Mouse (Mus musculus) layer of hippocampus, adult 8-10 months (tissue): ENCODE measurements at regions not wholly inside any gene's neighbourhood (a gene's known extent, or its start where the extent isn't known, plus 50 kb on each side); places are given as distances from the start of the nearest gene placed in this dataset.

ENCODE experiments used
- DNase-seq, 2 experiments: peaks; one replicate each; pipeline ENCODE4 v3.0.0; 2022; ENCODE audit warnings: low spot score in 2 of 2

DNA sequence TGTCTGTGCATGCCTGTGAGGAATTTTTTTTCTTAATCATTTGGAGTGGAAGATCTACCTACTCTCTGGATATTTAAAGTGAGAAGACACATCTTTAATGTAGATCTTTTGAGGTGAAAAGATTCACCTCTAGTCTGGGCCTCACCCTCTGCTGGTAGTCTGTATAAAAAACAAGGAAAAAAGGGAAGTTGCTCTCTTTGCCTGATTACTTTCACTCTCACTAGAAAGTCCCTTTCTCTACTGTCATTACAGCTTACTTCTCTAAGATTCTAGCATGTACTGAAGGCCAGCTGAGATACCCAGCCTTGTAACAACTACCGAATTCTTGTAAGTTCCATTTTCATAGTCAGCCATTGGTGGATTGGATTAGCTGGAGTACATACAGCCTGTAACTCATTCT, 3791.9 kb downstream of the 9330182O14Rik start:
- no peak for DNase-seq

GRCm38 (mm10) chr15:43933608-43934007, 3799.4 kb downstream of the 9330182O14Rik start:
- no peak for DNase-seq

- no peak for DNase-seq
Measured at GRCm38 (mm10) chr15:43940424-43940823, 3806.3 kb downstream of the 9330182O14Rik start.

DNA sequence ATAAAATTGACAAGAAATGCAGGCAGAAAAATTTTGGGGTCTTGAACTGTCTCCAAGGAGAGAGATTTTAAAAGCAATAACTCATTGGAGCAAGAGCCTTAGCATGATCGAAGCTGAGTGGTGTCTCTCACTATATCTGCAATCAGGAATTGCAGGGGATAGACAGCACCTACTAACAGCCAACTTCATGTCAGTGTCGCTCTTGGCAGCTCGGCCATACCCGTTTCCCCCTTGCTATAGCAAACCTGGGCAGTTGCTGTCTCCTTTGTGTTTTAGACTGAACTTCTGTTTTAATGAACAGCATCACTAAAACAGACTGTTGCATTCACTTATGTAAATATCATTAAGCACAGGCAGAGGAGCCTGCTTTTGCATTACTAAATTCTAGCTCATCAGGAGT, 3806.7 kb downstream of the 9330182O14Rik start:
- DNase-seq, result no peak

GRCm38 (mm10) chr15:43942002-43942660, 3808.0 kb downstream of the 9330182O14Rik start:
- no peak for DNase-seq

DNA sequence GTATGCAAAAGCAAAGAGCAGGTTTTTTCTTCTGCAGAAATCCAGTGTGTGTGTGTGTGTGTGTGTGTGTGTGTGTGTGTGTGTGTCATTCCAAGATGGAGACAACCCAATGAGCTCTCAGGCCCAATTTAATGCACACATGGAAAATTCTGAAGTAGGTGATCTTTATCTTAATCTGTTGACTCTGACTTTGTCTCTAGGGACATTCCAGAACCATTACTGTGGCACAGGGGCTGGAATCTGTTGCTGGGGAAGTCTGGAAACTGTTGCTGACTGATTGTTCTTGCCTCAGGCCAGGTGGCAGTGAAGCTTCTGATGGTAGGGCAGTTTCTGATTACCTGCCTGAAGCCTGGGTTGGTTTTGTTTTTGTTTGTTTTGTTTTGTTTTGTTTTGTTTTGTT, 3850.8 kb downstream of the 9330182O14Rik start:
- DNase-seq, result no peak

DNA sequence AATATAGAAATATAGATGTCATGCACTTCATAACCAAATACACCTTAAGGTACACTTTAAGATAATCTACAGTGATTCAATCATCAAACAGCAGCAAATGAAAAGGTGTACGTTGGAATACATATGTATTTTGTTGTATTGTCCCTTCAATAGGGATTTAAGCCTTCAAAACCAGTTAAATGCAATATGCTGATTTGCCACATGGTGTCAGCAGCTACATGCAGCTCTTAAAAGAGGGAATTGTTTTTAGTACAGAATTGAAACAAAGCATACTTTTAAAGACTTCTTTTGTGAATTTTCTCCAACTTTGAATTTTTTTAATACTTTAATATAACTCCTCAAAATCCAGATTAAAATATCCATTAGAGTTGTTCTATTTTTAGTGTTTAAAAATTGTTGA, 3857.1 kb downstream of the 9330182O14Rik start:
- DNase-seq, result peak in 1 of 2 experiments; percentile 23

GRCm38 (mm10) chr15:43992936-43993335, 3858.8 kb downstream of the 9330182O14Rik start:
- DNase-seq, result no peak

- DNase-seq, result no peak
Measured at GRCm38 (mm10) chr15:44026468-44027028, 3892.4 kb downstream of the 9330182O14Rik start.

GRCm38 (mm10) chr15:44035900-44036299, 3901.7 kb downstream of the 9330182O14Rik start:
- no peak for DNase-seq

DNA sequence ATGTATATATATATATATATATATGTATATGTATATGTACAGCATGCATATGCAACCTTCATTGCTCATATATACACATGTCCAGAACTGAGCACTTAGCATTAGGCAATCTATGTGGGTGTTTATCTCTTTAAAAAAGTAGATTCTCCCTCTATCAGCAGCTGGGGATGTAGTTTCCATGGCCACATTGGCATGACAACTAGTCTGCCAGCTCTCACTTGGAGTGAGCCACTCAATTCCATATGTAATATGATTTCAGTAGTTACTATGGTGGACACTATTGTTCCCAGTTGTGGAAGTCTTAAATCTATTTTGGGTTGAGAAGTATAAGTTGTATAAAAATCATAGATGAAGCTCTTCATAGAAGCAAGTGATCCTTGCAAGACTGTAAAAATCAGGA, 3903.7 kb downstream of the 9330182O14Rik start:
- DNase-seq, result peak; percentile 8 to 9

- no peak for DNase-seq
Measured at GRCm38 (mm10) chr15:44050565-44051274, 3916.6 kb downstream of the 9330182O14Rik start.

DNA sequence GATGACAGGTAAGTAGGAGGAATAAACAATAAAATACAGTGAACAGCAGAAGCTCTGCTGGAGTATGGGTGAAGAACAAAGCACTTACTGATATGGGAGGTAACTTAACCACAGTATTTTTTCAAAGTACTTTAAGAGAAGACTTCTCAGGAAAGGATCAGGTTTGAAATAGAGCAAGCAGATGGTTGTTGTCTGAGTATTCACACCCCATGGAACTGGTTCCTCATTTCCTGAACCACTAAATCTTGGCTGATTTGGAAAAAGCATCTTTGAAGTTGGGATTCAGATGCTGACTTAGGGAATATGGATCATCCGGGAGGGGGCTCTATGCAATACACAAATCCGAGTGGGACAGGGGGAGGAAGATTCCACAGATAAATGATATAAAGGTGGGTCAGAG, 3930.7 kb downstream of the 9330182O14Rik start:
- DNase-seq, result no peak

GRCm38 (mm10) chr15:44083680-44084079, 3949.5 kb downstream of the 9330182O14Rik start:
- no peak for DNase-seq

- DNase-seq, result no peak
Measured at GRCm38 (mm10) chr15:44112328-44112944, 3978.3 kb downstream of the 9330182O14Rik start.

DNA sequence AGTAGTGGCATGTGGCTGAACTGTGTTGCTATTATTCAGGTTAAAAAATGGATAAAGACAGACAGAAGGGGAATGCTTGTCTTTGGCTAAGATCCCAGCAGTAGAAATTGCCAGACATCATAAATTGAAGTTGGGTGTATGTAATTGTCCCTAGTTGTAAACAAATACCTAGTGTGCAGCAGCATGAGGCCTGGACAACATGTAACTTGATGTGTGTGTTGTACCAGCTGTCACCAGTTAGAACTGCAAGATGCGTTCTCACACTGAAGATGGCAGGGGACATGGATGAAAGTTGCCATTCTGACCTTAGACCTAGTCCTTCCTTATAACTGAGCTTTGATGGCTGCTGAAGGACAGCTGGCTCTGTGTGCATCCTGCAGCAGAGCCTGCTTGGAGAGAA, 4000.0 kb downstream of the 9330182O14Rik start:
- DNase-seq, result no peak
